Mouse (Mus musculus) right cerebral cortex, adult 18-20 months (tissue): ENCODE data around the gene Chmp2b.

Source experiments
- DNase-seq: peaks from one replicate; pipeline ENCODE4 v3.0.0; 2022; ENCODE audit warnings: mixed read lengths

Chmp2b gene

GRCm38 (mm10) chr16:65561963-65562863 is at the start of gene Chmp2b:
Gene Chmp2b (minus strand): TSS chr16:65562726.
- peak; percentile 89 for DNase-seq

- no peak for DNase-seq
These were observed 49.2 kb upstream of the Chmp2b start for GRCm38 (mm10) chr16:65611678-65612077.

GRCm38 (mm10) chr16:65600798-65601197 is 38.3 kb upstream of the Chmp2b start:
- no peak for DNase-seq

DNA sequence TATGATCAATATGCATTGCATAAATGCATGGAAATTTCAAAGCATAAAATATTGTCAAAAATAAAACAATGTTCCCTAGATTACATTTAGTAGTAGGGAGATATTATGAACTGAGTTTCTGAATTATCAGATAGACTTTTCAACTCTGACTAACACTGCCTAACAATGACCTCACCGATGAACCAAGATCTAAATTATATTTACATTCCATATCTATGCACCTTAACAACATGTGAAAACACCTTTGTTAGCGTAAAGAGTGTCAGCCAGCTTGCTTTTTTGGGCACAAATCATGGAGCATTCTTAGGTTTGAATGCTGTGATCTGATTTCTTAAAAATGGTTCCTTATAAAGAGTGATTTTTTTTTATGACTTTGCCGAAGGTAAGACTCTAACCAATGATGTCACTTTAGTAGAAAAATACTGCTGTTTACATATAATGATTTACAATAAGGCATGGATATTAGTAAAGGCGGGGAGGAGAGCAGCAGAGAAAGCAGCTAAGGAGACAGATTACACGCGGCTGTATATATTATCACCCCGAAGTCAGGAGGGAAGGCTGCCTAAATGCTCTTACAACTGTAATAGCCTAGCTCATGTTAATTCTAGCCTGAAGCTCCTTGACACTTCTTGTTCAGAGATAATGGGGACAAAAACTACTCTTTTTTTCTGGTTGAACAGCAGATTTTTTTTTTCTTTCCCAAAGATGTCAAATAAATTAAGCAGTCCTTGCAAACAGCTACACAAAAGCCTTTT is 23.8 kb upstream of the Chmp2b start:
- DNase-seq: no peak

GRCm38 (mm10) chr16:65585699-65586098 is 23.2 kb upstream of the Chmp2b start:
- no peak for DNase-seq

DNA sequence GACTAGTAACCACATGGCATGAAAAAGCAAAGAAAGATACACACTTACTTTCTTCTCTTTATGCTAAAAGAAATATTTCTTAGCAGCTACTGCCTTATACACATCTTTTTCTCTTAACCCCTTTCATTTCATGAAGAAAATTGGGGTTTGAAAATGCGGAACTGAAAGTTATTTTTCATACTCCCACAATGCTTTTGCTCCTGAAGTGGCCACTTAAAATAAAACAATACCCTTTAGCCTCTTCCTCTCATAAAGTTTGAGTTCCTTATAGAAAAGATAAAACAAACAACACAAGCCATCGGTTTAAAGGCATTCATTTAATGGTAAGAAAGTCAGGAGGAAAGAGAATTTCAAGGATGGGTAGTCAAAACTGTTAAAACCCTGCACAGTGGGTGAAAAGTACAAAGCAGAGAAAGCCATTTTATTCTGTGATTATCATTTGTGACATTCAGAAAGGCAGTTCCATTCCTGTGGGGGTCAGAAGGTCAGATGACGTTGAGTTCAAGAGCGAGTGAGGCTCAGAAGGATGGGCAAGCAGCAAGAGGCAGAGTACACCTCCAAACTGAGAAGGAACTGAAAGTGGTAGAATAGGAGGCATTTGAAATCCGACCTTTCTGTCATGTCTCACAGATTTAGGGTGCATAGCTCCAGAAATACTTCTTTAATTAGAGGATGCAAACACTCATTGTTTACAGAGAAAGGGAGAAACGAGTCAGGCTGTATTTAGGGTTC is 14.9 kb upstream of the Chmp2b start:
- DNase-seq: no peak

DNA sequence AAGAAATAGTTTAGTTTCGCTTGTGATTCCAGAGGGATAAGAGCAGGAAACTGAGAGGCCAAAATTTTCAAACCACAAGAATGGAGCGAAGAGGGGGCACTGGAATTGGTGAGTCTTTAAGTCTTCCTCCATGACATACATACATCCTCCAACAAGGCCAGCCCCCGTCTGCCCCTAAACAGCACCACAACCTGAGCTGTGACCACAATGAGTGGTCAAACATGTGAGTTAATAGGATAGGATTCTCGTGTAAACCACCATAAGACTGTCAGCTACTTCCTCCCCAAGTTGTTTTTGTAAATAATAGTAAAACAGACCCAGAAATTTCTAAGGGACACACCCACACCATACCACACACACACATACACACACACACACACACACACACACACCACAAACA is 6.3 kb upstream of the Chmp2b start:
- no peak for DNase-seq

- no peak for DNase-seq
These were observed 2.4 kb upstream of the Chmp2b start for GRCm38 (mm10) chr16:65564951-65565350.

GRCm38 (mm10) chr16:65564306-65564705 is 1.8 kb upstream of the Chmp2b start:
- DNase-seq: no peak

DNA sequence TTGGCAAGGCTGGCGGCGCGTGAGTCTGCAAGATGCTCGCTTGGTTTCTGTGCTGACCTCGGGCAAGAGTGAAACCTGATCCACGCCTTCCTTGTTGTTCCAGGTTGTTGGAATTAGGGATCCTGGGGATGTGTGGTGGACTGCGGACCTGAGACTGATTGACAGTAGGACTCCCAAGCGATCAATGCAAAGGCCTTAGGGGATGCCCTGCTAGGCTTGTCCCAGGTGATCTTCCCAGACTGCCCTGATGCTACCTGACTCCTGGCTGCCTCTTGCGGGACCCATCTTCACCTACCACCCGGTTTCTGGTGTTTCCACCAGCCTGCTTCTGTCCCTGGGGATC is 309 bp upstream of the Chmp2b start:
- DNase-seq: no peak

DNA sequence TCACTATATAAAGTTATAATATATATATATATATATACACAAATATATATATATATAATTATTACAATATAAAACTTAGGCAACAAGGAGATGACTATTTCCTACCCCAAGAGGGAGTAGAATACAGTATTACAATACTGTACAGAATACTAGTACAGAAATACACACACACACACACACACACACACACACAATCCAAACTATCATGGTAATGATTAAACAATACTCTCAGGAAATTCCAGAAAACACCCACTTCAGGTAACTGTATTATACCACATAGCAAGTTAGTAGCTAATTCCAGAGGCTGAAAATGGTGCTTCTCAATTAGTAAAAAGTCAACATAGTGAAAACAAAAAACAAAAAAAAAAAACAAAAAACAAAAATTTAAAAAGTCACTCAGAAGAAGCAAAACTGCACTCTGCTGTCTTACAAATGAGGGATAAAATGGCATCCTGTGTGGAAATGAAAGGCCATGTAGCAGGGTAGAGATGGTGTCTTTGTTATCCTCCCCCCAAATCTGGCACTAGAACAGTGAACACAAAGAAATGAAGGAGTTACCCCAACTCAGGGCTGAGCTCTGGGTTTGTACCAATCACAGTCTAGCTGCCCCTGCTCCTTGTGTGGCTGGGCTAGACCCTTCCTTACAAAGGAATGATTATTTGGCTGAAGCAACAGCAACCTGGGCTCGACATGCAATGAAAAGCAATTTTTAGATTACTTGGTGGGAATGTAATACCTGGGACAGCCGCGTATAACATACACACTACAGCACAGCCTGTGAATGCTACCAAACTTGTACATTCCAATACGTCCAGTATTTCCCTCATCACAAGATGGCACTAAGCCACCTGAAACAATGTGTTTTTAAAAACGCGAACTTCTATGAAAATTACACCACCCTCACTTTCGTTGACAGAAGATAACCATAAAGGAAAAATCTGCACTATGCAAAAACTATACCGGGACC is 1.2 kb downstream of the Chmp2b start:
- no peak for DNase-seq

GRCm38 (mm10) chr16:65559591-65559990 is 2.9 kb downstream of the Chmp2b start:
- DNase-seq: no peak

DNA sequence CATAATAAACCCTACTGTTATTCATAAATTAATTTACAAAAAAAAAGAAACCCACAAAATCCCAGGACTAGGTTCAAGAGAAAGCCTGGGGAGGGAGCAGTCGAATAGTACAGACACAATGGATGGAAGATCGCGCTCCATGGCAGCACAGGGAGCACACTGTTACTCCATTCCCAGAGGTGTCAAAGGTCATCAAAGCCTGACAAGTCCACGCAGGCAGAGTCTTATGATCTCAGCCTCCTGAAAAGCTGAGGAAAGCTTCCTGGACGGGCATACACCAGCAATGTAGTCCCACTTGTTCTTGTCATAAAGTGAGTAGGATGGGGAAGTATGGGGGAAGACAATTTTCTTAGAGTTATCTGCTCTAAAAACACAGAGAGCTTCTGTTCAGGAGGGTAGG is 5.2 kb downstream of the Chmp2b start:
- no peak for DNase-seq

DNA sequence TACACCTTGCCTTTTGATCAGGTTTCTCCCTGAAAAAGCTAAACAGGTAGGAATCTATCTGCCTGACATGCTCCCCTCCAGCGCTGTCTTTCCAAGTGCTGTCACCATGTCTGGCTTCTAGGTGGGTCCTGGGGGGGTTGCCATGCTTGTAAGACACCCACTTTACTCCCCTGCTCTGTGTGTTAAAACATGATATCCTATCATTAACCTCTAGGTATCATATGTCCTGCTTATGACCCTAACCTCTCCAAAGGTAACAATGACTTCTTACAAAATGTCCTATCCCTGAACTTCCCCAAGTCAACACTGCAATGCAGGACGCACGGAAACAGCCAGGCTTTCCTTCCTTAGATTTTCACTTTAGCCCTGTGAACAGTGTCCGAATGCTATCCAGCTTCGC is 8.3 kb downstream of the Chmp2b start:
- no peak for DNase-seq

GRCm38 (mm10) chr16:65550814-65551213 is 11.7 kb downstream of the Chmp2b start:
- DNase-seq: no peak

DNA sequence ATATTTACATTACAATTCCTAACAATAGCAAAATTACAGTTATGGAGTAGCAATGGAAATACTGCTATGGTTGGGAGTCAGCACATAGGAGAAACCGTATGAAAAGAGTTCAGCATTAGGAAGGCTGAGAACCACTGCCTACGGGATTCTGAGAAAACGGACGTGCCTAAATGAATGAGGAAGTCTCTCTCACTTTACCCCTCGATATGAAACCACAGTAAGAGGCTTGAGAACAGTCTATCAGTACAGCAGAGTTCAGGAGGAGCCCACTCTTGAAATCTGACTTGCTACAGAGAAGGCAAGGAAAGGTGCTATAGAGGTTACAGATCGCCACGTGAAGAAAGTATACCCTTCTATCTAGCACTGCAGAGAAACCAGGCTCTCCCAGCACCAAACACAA is 13.6 kb downstream of the Chmp2b start:
- no peak for DNase-seq

DNA sequence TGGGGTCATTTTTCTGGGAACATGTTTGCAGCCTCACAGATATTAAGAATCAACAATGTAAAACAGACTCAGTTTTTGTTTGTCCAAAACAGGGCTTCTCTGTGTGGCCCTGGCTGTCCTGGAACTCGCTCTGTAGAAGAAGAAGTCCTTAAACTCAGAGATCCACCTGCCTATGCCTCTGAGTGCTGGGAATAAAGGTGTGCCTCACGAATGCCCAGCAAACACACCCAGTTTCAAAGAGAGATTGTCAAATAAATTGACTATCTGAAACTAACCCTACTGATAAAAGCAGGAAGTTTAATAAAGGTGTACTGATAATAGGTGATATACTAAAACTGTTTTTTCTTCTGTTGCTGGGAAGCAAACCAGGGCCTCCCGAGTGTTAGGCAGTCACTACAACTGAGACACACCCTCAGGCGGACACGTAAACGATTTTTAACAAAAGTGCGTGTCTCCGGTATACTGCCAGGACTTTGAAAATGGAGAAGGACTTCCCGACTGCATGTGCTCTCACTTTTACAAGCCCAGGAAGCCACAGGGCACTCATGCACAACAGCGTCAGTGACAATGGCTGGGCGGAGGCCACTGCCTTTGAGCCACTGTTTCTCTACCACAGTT is 18.7 kb downstream of the Chmp2b start:
- DNase-seq: no peak

DNA sequence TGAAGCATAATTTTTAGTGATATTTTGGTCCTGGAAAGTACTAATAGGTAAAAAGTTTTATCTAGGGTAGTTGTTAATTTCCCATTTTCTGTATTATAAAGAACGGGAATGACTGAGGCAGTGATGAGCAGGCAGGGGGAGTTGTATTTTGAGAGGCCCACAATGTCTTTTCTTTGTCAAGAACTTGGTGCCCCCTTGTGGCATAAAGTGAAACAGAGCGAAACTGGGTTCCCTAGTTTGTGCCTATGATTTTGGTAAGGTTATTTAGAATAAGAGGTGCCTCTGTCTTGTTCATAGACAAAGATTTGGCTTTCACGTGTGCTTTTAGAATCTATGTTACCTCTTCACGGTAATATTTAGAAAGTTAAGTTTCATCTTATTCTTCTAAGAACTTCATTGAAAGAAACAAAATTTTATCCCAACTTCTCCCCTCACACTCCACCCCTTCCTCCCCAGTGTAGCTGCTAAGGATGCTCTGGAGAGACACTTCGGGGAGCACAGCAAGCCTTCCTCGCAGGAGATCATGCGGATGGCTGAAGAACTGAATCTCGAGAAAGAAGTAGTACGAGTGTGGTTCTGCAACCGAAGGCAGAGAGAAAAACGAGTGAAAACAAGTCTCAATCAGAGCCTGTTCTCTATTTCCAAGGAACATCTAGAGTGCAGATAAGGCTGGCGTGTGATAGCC is 29.1 kb downstream of the Chmp2b start:
- peak; percentile 58 for DNase-seq

- peak; percentile 82 for DNase-seq
These were observed 30.9 kb downstream of the Chmp2b start for GRCm38 (mm10) chr16:65531663-65532062.

GRCm38 (mm10) chr16:65529589-65529988 is 32.9 kb downstream of the Chmp2b start:
- DNase-seq: no peak

GRCm38 (mm10) chr16:65526695-65527094 is 35.8 kb downstream of the Chmp2b start:
- DNase-seq: no peak
